Comparison of ENCODE assay signal across 14 mouse cellular contexts in the genomic region with DNA sequence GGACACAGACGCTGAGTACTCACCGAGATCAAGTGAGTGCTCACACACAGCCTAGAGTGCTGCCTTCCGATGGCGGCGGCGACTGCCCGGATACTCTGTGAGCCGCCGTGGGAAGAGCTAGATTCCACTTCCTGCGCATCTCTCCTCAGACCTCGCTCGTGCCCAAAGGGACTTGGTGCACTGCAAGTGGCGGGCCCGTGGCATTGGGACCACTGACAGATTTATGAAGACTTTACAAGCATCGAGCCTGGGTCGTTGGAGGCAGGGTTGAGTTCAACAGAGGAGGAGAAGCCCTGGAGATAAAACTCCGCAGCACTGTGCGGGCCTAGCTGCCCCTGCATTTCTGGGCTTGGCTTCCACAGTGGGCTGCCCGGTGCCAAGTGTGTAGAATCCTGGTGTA. TPM values are rescaled to one million over a fixed set of nuclear protein-coding genes. Genes with fewer than 3 reads are reported as not detected.
DNase-seq lines count a peak whose midpoint lies in the region; ATAC-seq and TF ChIP-seq lines count a peak whose summit lies in the region.
"Had no signal": no experiment of that assay in that cellular context is flagged by ENCODE, and none has a peak within 500 bp of the region (broad histone marks: within the 10 kb centered on the region; RNA-seq: fewer than 3 reads in every experiment).

No protein-coding gene starts in this region.

- ATAC-seq in heart, embryonic 13.5 days (ENCODE audit: extremely low read depth, insufficient number of reproducible peaks, low FRiP score, low TSS enrichment) = no peak
- ATAC-seq in lung, embryonic 16.5 days (ENCODE audit: low read depth) = no peak; the same call in 1 of the 2 replicates
- ATAC-seq in limb, embryonic 12.5 days (ENCODE audit: insufficient number of reproducible peaks, insufficient read depth, low FRiP score, low TSS enrichment, low read depth) = no peak
- ATAC-seq: Patski had no signal

- TF ChIP-seq CTCF in lung, adult 2 months (IDR thresholded peaks at IDR 0.05; ENCODE audit: insufficient read depth, low read length) = no peak
- no peak for TF ChIP-seq CTCF in brain, embryonic 14.5 days (IDR thresholded peaks at IDR 0.05; ENCODE audit: borderline replicate concordance, extremely low read depth, insufficient read depth, insufficient read length)

- H3K36me3 ChIP-seq in heart, embryonic 13.5 days = no peaks in the 10 kb centered on the region
- no peaks in the 10 kb centered on the region for H3K36me3 ChIP-seq in lung, embryonic 16.5 days (ENCODE audit: control insufficient read depth, insufficient read depth, low read length)
- no peaks in the 10 kb centered on the region for H3K36me3 ChIP-seq in limb, embryonic 12.5 days
- H3K36me3 ChIP-seq: lung, embryonic 15.5 days had no signal

- WGBS in heart, embryonic 13.5 days = 4% methylated on average over 19 of the region's 19 CpGs
- WGBS in lung, embryonic 16.5 days = 8% methylated on average over 19 of the region's 19 CpGs
- WGBS in lung, adult 2 months = 13% methylated on average over 19 of the region's 19 CpGs
- WGBS in limb, embryonic 12.5 days = 2% methylated on average over 19 of the region's 19 CpGs

- H3K4me2 ChIP-seq in heart, embryonic 13.5 days = peak overlapping the region; percentile 28
- no peak overlapping the region for H3K4me2 ChIP-seq in lung, embryonic 16.5 days (ENCODE audit: low read depth, low read length)
- H3K4me2 ChIP-seq in limb, embryonic 12.5 days = peak overlapping the region; percentile 67

- DNase-seq in heart, postnatal 10 days = no peak
- DNase-seq in lung, adult 2 months = no peak
- DNase-seq in brain, embryonic 14.5 days (ENCODE audit: low read depth) = peak; percentile 26
- DNase-seq in ovary, postnatal 14 days (ENCODE audit: low spot score) = no peak
- no peak for DNase-seq in adrenal gland, adult 18-20 months (ENCODE audit: low spot score in 2 of 2)
- DNase-seq: adrenal gland, postnatal 25 days; cerebellum, adult 11 months; kidney, postnatal 14 days; thymus, postnatal 4 days had no signal

- intact Hi-C loops in heart, postnatal 10 days (cut with DNase I) = loop anchor here (5.0 kb wide), 1 partner anchor 855 kb away; the partner anchor contains the start of gene Foxa1

- H3K27me3 ChIP-seq in heart, embryonic 13.5 days (replicated peaks) = peaks cover 100% of the 10 kb centered on the region
- H3K27me3 ChIP-seq in lung, embryonic 16.5 days (ENCODE audit: control insufficient read depth, insufficient read depth, low read depth, low read length) = peaks cover 98% of the 10 kb centered on the region
- peaks cover 100% of the 10 kb centered on the region for H3K27me3 ChIP-seq in limb, embryonic 12.5 days

- no peak overlapping the region for H3K27ac ChIP-seq in heart, embryonic 13.5 days (replicated peaks)
- no peak overlapping the region for H3K27ac ChIP-seq in lung, embryonic 16.5 days (ENCODE audit: low read length)
- 0 out of 2 replicates have a peak overlapping the region, but pooled peaks have one; percentile 17 for H3K27ac ChIP-seq in limb, embryonic 12.5 days
- H3K27ac ChIP-seq: lung, embryonic 15.5 days had no signal

- H3K9me3 ChIP-seq in heart, embryonic 13.5 days = no peaks in the 10 kb centered on the region
- no peaks in the 10 kb centered on the region; the same call in 1 of the 2 replicates for H3K9me3 ChIP-seq in lung, embryonic 16.5 days (ENCODE audit: control insufficient read depth, low read length)
- H3K9me3 ChIP-seq in limb, embryonic 12.5 days = no peaks in the 10 kb centered on the region
- H3K9me3 ChIP-seq: lung, embryonic 15.5 days had no signal

- H3K9ac ChIP-seq in heart, embryonic 13.5 days = no peak overlapping the region
- H3K9ac ChIP-seq in lung, embryonic 16.5 days (ENCODE audit: low read length) = no peak overlapping the region
- peak overlapping the region; percentile 40; the same call in 1 of the 2 replicates for H3K9ac ChIP-seq in limb, embryonic 12.5 days (replicated peaks)
- H3K9ac ChIP-seq: lung, embryonic 15.5 days had no signal

- peak overlapping the region; percentile 38 for H3K4me3 ChIP-seq in heart, embryonic 13.5 days
- H3K4me3 ChIP-seq in lung, embryonic 16.5 days (ENCODE audit: low read length) = peak overlapping the region; percentile 23; the same call in 1 of the 2 replicates
- H3K4me3 ChIP-seq in lung, adult 2 months (replicated peaks; ENCODE audit: extremely low read depth, low read depth, low read length) = no peak overlapping the region
- H3K4me3 ChIP-seq in limb, embryonic 12.5 days (replicated peaks) = peak overlapping the region; percentile 40

- peaks cover 46% of the 10 kb centered on the region for H3K4me1 ChIP-seq in heart, embryonic 13.5 days
- peaks cover 27% of the 10 kb centered on the region for H3K4me1 ChIP-seq in lung, embryonic 16.5 days (replicated peaks; ENCODE audit: control insufficient read depth, insufficient read depth, low read length)
- peaks cover 6% of the 10 kb centered on the region for H3K4me1 ChIP-seq in lung, adult 2 months (ENCODE audit: control insufficient read depth, insufficient read depth, low read length)
- H3K4me1 ChIP-seq in limb, embryonic 12.5 days (replicated peaks) = peaks cover 43% of the 10 kb centered on the region

- TF ChIP-seq POLR2A in lung, adult 2 months (IDR thresholded peaks at IDR 0.05; ENCODE audit: borderline replicate concordance, extremely low read depth, low read depth, low read length) = no peak
- no peak for TF ChIP-seq POLR2A in brain, embryonic 14.5 days (IDR thresholded peaks at IDR 0.05; ENCODE audit: borderline replicate concordance, extremely low read depth, insufficient read depth, insufficient read length, poor library complexity, severe bottlenecking)

RNA-seq across cellular contexts. Expression of gene Pax9, which starts 1.0 kb away (rescaled TPM):
- polyA plus RNA-seq in heart, embryonic 13.5 days (2015; fragmentation: Nextera tagmentation; extraction: Ambion mirVana) = 0.08 and 0.28 TPM in 2 replicates
- under 1 TPM; 0.12 to 0.24 TPM for total RNA-seq in heart, postnatal 10 days (2021)
- 0.48 and 0.59 TPM in 2 replicates for polyA plus RNA-seq in lung, embryonic 16.5 days (2015; fragmentation: Nextera tagmentation; extraction: Ambion mirVana)
- 0.98 and 16.8 TPM in 2 replicates for polyA plus RNA-seq in lung, adult 2 months (2012; rRNA removed)
- polyA plus RNA-seq in brain, embryonic 14.5 days (2012; rRNA removed) = 0.05 and 0.10 TPM in 2 replicates
- polyA plus RNA-seq in limb, embryonic 12.5 days (2016; fragmentation: Nextera tagmentation; extraction: Ambion mirVana) = 6.0 and 9.6 TPM in 2 replicates
- not detected for total RNA-seq in adrenal gland, adult 18-20 months (2021)
- total RNA-seq: adrenal gland, postnatal 25 days had no signal
